Comparison of ENCODE assay signal across 11 mouse cellular contexts in genomic region chr3:87854795-87855568, GRCm38 (mm10). TPM values are rescaled to one million over a fixed set of nuclear protein-coding genes. Genes with fewer than 3 reads are reported as not detected.
A peak's percentile ranks its signal among the peaks of the same experiment; 100 is the strongest.
DNase-seq lines count a peak whose midpoint lies in the region; ATAC-seq and TF ChIP-seq lines count a peak whose summit lies in the region.
"Had no signal": no experiment of that assay in that cellular context is flagged by ENCODE, and none has a peak within 500 bp of the region (broad histone marks: within the 10 kb centered on the region; RNA-seq: fewer than 3 reads in every experiment).

No protein-coding gene starts in this region.

- no peak for TF ChIP-seq CTCF in heart, postnatal 0 days (IDR thresholded peaks at IDR 0.05; ENCODE audit: low read depth)
- TF ChIP-seq CTCF in thymus, adult 2 months (IDR thresholded peaks at IDR 0.05; ENCODE audit: borderline replicate concordance, control insufficient read depth, extremely low read depth, insufficient read depth, low read length, poor library complexity) = no peak

- no peak for TF ChIP-seq EP300 in heart, postnatal 0 days (IDR thresholded peaks at IDR 0.05; ENCODE audit: low read depth)

- no peak overlapping the region for H3K27ac ChIP-seq in kidney, embryonic 15.5 days
- H3K27ac ChIP-seq in heart, postnatal 0 days (ENCODE audit: low read depth) = peak overlapping the region; percentile 20; the same call in 1 of the 2 replicates
- H3K27ac ChIP-seq in limb, embryonic 12.5 days = 0 out of 2 replicates have a peak overlapping the region, but pooled peaks have one; percentile 12
- no peak overlapping the region for H3K27ac ChIP-seq in thymus, adult 2 months (ENCODE audit: control insufficient read depth, insufficient read depth, low read length)
- H3K27ac ChIP-seq: midbrain, embryonic 12.5 days had no signal

- no peak overlapping the region for H3K4me3 ChIP-seq in kidney, embryonic 15.5 days (replicated peaks)
- H3K4me3 ChIP-seq in heart, postnatal 0 days (ENCODE audit: low read depth, low read length) = no peak overlapping the region
- no peak overlapping the region for H3K4me3 ChIP-seq in limb, embryonic 12.5 days (replicated peaks)
- H3K4me3 ChIP-seq in thymus, adult 2 months (ENCODE audit: control insufficient read depth, insufficient read depth, low read length) = no peak overlapping the region
- H3K4me3 ChIP-seq: midbrain, embryonic 12.5 days had no signal

- H3K36me3 ChIP-seq in kidney, embryonic 15.5 days = peaks cover 43% of the 10 kb centered on the region
- H3K36me3 ChIP-seq in heart, postnatal 0 days (replicated peaks; ENCODE audit: control insufficient read depth, insufficient read depth, low read length) = peaks cover 23% of the 10 kb centered on the region
- H3K36me3 ChIP-seq in limb, embryonic 12.5 days = peaks cover 44% of the 10 kb centered on the region
- H3K36me3 ChIP-seq in thymus, adult 2 months (ENCODE audit: control insufficient read depth, insufficient read depth, low read length) = peaks cover 47% of the 10 kb centered on the region

- TF ChIP-seq POLR2A in thymus, adult 2 months (IDR thresholded peaks at IDR 0.05; ENCODE audit: control insufficient read depth, extremely low read depth, insufficient read depth, low read length, poor library complexity) = no peak

- 49% methylated on average over 7 of the region's 7 CpGs for WGBS in kidney, embryonic 15.5 days
- 57% methylated on average over 7 of the region's 7 CpGs for WGBS in heart, postnatal 0 days
- WGBS in limb, embryonic 12.5 days = 53% methylated on average over 7 of the region's 7 CpGs
- 93% methylated on average over 7 of the region's 7 CpGs for WGBS in thymus, adult 2 months

- no peaks in the 10 kb centered on the region for H3K9me3 ChIP-seq in kidney, embryonic 15.5 days (replicated peaks)
- no peaks in the 10 kb centered on the region for H3K9me3 ChIP-seq in heart, postnatal 0 days (replicated peaks; ENCODE audit: control insufficient read depth, low read length)
- no peaks in the 10 kb centered on the region for H3K9me3 ChIP-seq in limb, embryonic 12.5 days
- H3K9me3 ChIP-seq: midbrain, embryonic 12.5 days had no signal

- H3K27me3 ChIP-seq in kidney, embryonic 15.5 days = no peaks in the 10 kb centered on the region
- H3K27me3 ChIP-seq in heart, postnatal 0 days (ENCODE audit: control insufficient read depth, insufficient read depth, low read length) = no peaks in the 10 kb centered on the region
- no peaks in the 10 kb centered on the region for H3K27me3 ChIP-seq in limb, embryonic 12.5 days
- no peaks in the 10 kb centered on the region for H3K27me3 ChIP-seq in thymus, adult 2 months (ENCODE audit: control insufficient read depth, insufficient read depth, low read length)
- H3K27me3 ChIP-seq: midbrain, embryonic 12.5 days; Patski had no signal

- peak; percentile 31 for DNase-seq in kidney, adult 11 months
- DNase-seq in adrenal gland, postnatal 14 days = peak; percentile 63
- DNase-seq in heart, postnatal 0 days (ENCODE audit: low spot score) = no peak
- no peak for DNase-seq in thymus, adult 2 months
- DNase-seq in cerebellum, adult 11 months = no peak
- DNase-seq: layer of hippocampus, postnatal 36 days had no signal

- H3K4me1 ChIP-seq in kidney, embryonic 15.5 days = no peaks in the 10 kb centered on the region
- H3K4me1 ChIP-seq in heart, postnatal 0 days (ENCODE audit: control insufficient read depth, insufficient read depth) = no peaks in the 10 kb centered on the region
- H3K4me1 ChIP-seq in limb, embryonic 12.5 days (replicated peaks) = no peaks in the 10 kb centered on the region
- no peaks in the 10 kb centered on the region for H3K4me1 ChIP-seq in thymus, adult 2 months (replicated peaks; ENCODE audit: control insufficient read depth, insufficient read depth, low read length)

- ATAC-seq in kidney, embryonic 15.5 days (replicated peaks; ENCODE audit: low FRiP score) = no peak
- ATAC-seq in heart, postnatal 0 days (ENCODE audit: insufficient read depth, low read depth) = no peak
- ATAC-seq in limb, embryonic 12.5 days (ENCODE audit: insufficient number of reproducible peaks, insufficient read depth, low FRiP score, low TSS enrichment, low read depth) = no peak
- ATAC-seq: Patski had no signal

- H3K4me2 ChIP-seq in kidney, embryonic 15.5 days = no peak overlapping the region
- H3K4me2 ChIP-seq in heart, postnatal 0 days (ENCODE audit: low read depth, low read length) = no peak overlapping the region
- no peak overlapping the region for H3K4me2 ChIP-seq in limb, embryonic 12.5 days
- H3K4me2 ChIP-seq: midbrain, embryonic 12.5 days had no signal

- H3K9ac ChIP-seq in kidney, embryonic 15.5 days = no peak overlapping the region
- H3K9ac ChIP-seq in heart, postnatal 0 days (replicated peaks; ENCODE audit: low read depth, low read length) = no peak overlapping the region
- no peak overlapping the region for H3K9ac ChIP-seq in limb, embryonic 12.5 days (replicated peaks)
- H3K9ac ChIP-seq: midbrain, embryonic 12.5 days had no signal

RNA-seq across cellular contexts. Expression of gene Sh2d2a, which starts 8.4 kb away (rescaled TPM):
- polyA plus RNA-seq in kidney, embryonic 15.5 days (2015; fragmentation: Nextera tagmentation; extraction: Ambion mirVana) = 0.09 TPM in 1 of 2 replicates, not detected in the other
- 0.19 and 3.7 TPM in 2 replicates for total RNA-seq in adrenal gland, postnatal 14 days (2021)
- 1.7 TPM in 1 of 2 replicates, not detected in the other for total RNA-seq in heart, postnatal 0 days (2014; rRNA removed; ENCODE audit: low replicate concordance)
- 0.08 and 0.10 TPM in 2 replicates for polyA plus RNA-seq in heart, postnatal 0 days (2015; fragmentation: Nextera tagmentation; extraction: Ambion mirVana)
- not detected in 2 replicates for polyA plus RNA-seq in limb, embryonic 12.5 days (2016; fragmentation: Nextera tagmentation; extraction: Ambion mirVana)
- 179 and 180 TPM in 2 replicates for polyA plus RNA-seq in thymus, adult 2 months (2012; rRNA removed)
- total RNA-seq: layer of hippocampus, postnatal 36 days had no signal
- polyA plus RNA-seq: midbrain, embryonic 12.5 days; Patski had no signal

RNA-seq across cellular contexts. Expression of gene Prcc, which starts 30.4 kb away (rescaled TPM):
- 14.4 and 16.1 TPM in 2 replicates for polyA plus RNA-seq in kidney, embryonic 15.5 days (2015; fragmentation: Nextera tagmentation; extraction: Ambion mirVana)
- total RNA-seq in adrenal gland, postnatal 14 days (2021) = 50.0 and 50.4 TPM in 2 replicates
- total RNA-seq in heart, postnatal 0 days (2014; rRNA removed; ENCODE audit: low replicate concordance) = 55.6 and 68.6 TPM in 2 replicates
- polyA plus RNA-seq in heart, postnatal 0 days (2015; fragmentation: Nextera tagmentation; extraction: Ambion mirVana) = 10.0 and 12.1 TPM in 2 replicates
- 15.8 and 16.2 TPM in 2 replicates for polyA plus RNA-seq in limb, embryonic 12.5 days (2016; fragmentation: Nextera tagmentation; extraction: Ambion mirVana)
- 54.5 and 60.0 TPM in 2 replicates for polyA plus RNA-seq in thymus, adult 2 months (2012; rRNA removed)

RNA-seq across cellular contexts. Expression of gene Pear1, which starts 30.9 kb away (rescaled TPM):
- 40.8 and 51.0 TPM in 2 replicates for polyA plus RNA-seq in kidney, embryonic 15.5 days (2015; fragmentation: Nextera tagmentation; extraction: Ambion mirVana)
- total RNA-seq in adrenal gland, postnatal 14 days (2021) = 29.1 and 36.7 TPM in 2 replicates
- total RNA-seq in heart, postnatal 0 days (2014; rRNA removed; ENCODE audit: low replicate concordance) = 42.7 and 69.9 TPM in 2 replicates
- polyA plus RNA-seq in heart, postnatal 0 days (2015; fragmentation: Nextera tagmentation; extraction: Ambion mirVana) = 10.3 and 10.8 TPM in 2 replicates
- polyA plus RNA-seq in limb, embryonic 12.5 days (2016; fragmentation: Nextera tagmentation; extraction: Ambion mirVana) = 12.0 and 14.2 TPM in 2 replicates
- polyA plus RNA-seq in thymus, adult 2 months (2012; rRNA removed) = 17.5 and 19.8 TPM in 2 replicates

RNA-seq across cellular contexts. Expression of gene Hdgf, which starts 51.1 kb away (rescaled TPM):
- 221 and 234 TPM in 2 replicates for polyA plus RNA-seq in kidney, embryonic 15.5 days (2015; fragmentation: Nextera tagmentation; extraction: Ambion mirVana)
- 169 and 171 TPM in 2 replicates for total RNA-seq in adrenal gland, postnatal 14 days (2021)
- total RNA-seq in heart, postnatal 0 days (2014; rRNA removed; ENCODE audit: low replicate concordance) = 62.1 and 79.7 TPM in 2 replicates
- polyA plus RNA-seq in heart, postnatal 0 days (2015; fragmentation: Nextera tagmentation; extraction: Ambion mirVana) = 81.0 and 83.8 TPM in 2 replicates
- 286 and 294 TPM in 2 replicates for polyA plus RNA-seq in limb, embryonic 12.5 days (2016; fragmentation: Nextera tagmentation; extraction: Ambion mirVana)
- 112 and 136 TPM in 2 replicates for polyA plus RNA-seq in thymus, adult 2 months (2012; rRNA removed)

RNA-seq across cellular contexts. Expression of gene Insrr, which starts 58.2 kb away (rescaled TPM):
- polyA plus RNA-seq in kidney, embryonic 15.5 days (2015; fragmentation: Nextera tagmentation; extraction: Ambion mirVana) = 1.2 and 1.5 TPM in 2 replicates
- total RNA-seq in adrenal gland, postnatal 14 days (2021) = 0.70 and 2.2 TPM in 2 replicates
- not detected in 2 replicates for total RNA-seq in heart, postnatal 0 days (2014; rRNA removed; ENCODE audit: low replicate concordance)
- not detected in 2 replicates for polyA plus RNA-seq in heart, postnatal 0 days (2015; fragmentation: Nextera tagmentation; extraction: Ambion mirVana)
- polyA plus RNA-seq in limb, embryonic 12.5 days (2016; fragmentation: Nextera tagmentation; extraction: Ambion mirVana) = 0.40 and 0.44 TPM in 2 replicates
- polyA plus RNA-seq in thymus, adult 2 months (2012; rRNA removed) = 0.58 and 0.64 TPM in 2 replicates
- total RNA-seq: common myeloid progenitor, adult 5-6 weeks had no signal

Comparison
In these comparisons a context has a peak if more than half of its experiments do, and no peak if none do; other contexts are left out.
1. DNase-seq: peak in kidney, adult 11 months (single experiment) and adrenal gland, postnatal 14 days (single experiment); none in heart, postnatal 0 days (single experiment), thymus, adult 2 months (single experiment) and cerebellum, adult 11 months (single experiment).
2. H3K27ac ChIP-seq: peak in heart, postnatal 0 days (single experiment) and limb, embryonic 12.5 days (single experiment); none in kidney, embryonic 15.5 days (single experiment) and thymus, adult 2 months (single experiment).
3. RNA of gene Sh2d2a, which starts 8.4 kb away (polyA plus RNA-seq): 179 to 180 TPM in thymus, adult 2 months; 0.08 to 0.10 TPM in heart, postnatal 0 days, 0.09 TPM in kidney, embryonic 15.5 days and not detected in limb, embryonic 12.5 days; every median in the first group is over 100 times any median in the second.